Mouse (Mus musculus) limb, embryonic 14.5 days (tissue): ENCODE measurements around the gene Naa38. TPM values are rescaled to one million over a fixed set of nuclear protein-coding genes. Genes with fewer than 3 reads are reported as not detected.
"Not testable (repeated sequence)": the region's sequence is repeated elsewhere in the genome, so short reads cannot be mapped to it uniquely, and the experiment has no call there.

ENCODE experiments used
- ATAC-seq: fragments of 200-750 bp; cut with Nextera tagmentation; 2 replicates; pipeline ENCODE4 v1.8.0; 2017; ENCODE audit warnings: low read depth, moderate number of reproducible peaks, moderate TSS enrichment; ENCODE audit not compliant: low FRiP score
- DNase-seq: peaks from one replicate; pipeline ENCODE4 v3.0.0-alpha.2; 2015; ENCODE audit warnings: low spot score
- H3K27ac ChIP-seq: fragments of 300-500 bp; sonication (generic); replicated peaks from 2 replicates; pipeline ENCODE4 v1.5.1; 2014; ENCODE audit warnings: low read depth, mild to moderate bottlenecking, low read length, moderate library complexity, mixed read lengths
- H3K27me3 ChIP-seq: fragments of 300-500 bp; sonication (generic); 2 replicates; pipeline ENCODE4 v1.6.1; 2014; ENCODE audit warnings: low read length, mixed read lengths; ENCODE audit not compliant: control insufficient read depth, insufficient read depth
- H3K36me3 ChIP-seq: fragments of 300-500 bp; sonication (generic); 2 replicates; pipeline ENCODE4 v1.6.1; 2014; ENCODE audit warnings: mild to moderate bottlenecking, low read length, moderate library complexity, mixed read lengths; ENCODE audit not compliant: control insufficient read depth, insufficient read depth
- H3K4me1 ChIP-seq: fragments of 300-500 bp; sonication (generic); 2 replicates; pipeline ENCODE4 v1.6.1; 2014; ENCODE audit warnings: antibody characterized with exemption, low read length, mixed read lengths; ENCODE audit not compliant: control insufficient read depth, insufficient read depth
- H3K4me2 ChIP-seq: fragments of 300-500 bp; sonication (generic); replicated peaks from 2 replicates; pipeline ENCODE4 v1.6.1; 2014; ENCODE audit warnings: low read depth, mild to moderate bottlenecking, low read length, moderate library complexity; ENCODE audit not compliant: severe bottlenecking
- H3K4me3 ChIP-seq: fragments of 300-500 bp; sonication (generic); replicated peaks from 2 replicates; pipeline ENCODE4 v1.5.1; 2014; ENCODE audit warnings: low read length
- H3K9ac ChIP-seq: fragments of 300-500 bp; sonication (generic); 2 replicates; pipeline ENCODE4 v1.6.1; 2014; ENCODE audit warnings: mild to moderate bottlenecking, low read depth, low read length, moderate library complexity; ENCODE audit not compliant: severe bottlenecking
- H3K9me3 ChIP-seq: fragments of 300-500 bp; sonication (generic); 2 replicates; pipeline ENCODE4 v1.6.1; 2016; ENCODE audit warnings: low read length; ENCODE audit not compliant: control insufficient read depth
- POLR2A ChIP-seq: fragments of 200-500 bp; IDR thresholded peaks from 2 replicates; pipeline ENCODE4 v1.8.0; 2012; ENCODE audit warnings: inconsistent platforms, mild to moderate bottlenecking, moderate library complexity, borderline replicate concordance; ENCODE audit not compliant: insufficient read depth, insufficient read length; ENCODE audit errors: extremely low read depth
- WGBS: fragments of 180-500 bp; shearing (Covaris S2); extraction: QIAGEN DNeasy Blood & Tissue Kit; methylation state at CpG from one replicate; pipeline ENCODE4 v1.1.7; 2014; 5-methylcytosine and 5-hydroxymethylcytosine counted together
- polyA plus RNA-seq, 2 experiments: library from polyadenylated mRNA; depleted of rRNA in 1 of 2; stranded (reverse) in 1 of 2; unstranded in 1 of 2; fragments of >200 nt; fragmentation: Nextera tagmentation in 1 of 2; extraction: Ambion mirVana in 1 of 2; gene quantifications; 2 replicates each; pipeline versions ENCODE4 v1.2.1 to v1.2.3; 2012 to 2014

Gene Naa38
- polyA plus RNA-seq (2012; rRNA removed) (127 and 131 TPM in 2 replicates), polyA plus RNA-seq (2014; fragmentation: Nextera tagmentation; extraction: Ambion mirVana) (161 and 171 TPM in 2 replicates)

- not testable (repeated sequence) for H3K9me3 ChIP-seq, H3K27me3 ChIP-seq
- H3K27ac ChIP-seq = peak within 1 kb of the TSS; percentile 95
- peak; percentile 79 for ATAC-seq
- WGBS = 0% methylated on average over 18 of the region's 24 CpGs
- H3K4me2 ChIP-seq = peak within 1 kb of the TSS; percentile 91
- H3K4me3 ChIP-seq = peak within 1 kb of the TSS; percentile 61
- H3K4me1 ChIP-seq = peaks cover 33% of the 10 kb centered on the region
- DNase-seq = peak; percentile 93
- peak within 1 kb of the TSS; percentile 87 for H3K9ac ChIP-seq
- H3K36me3 ChIP-seq = peaks cover 20% of the 10 kb centered on the region
Observed at GRCm38 (mm10) chr11:69395235-69395633, at the start of gene Naa38, which contains the start of gene Cyb5d1. Gene Naa38 (plus strand): TSS chr11:69395487. Gene Cyb5d1 (minus strand): TSS chr11:69395631.

GRCm38 (mm10) chr11:69346441-69346840 lies 48.8 kb upstream of the Naa38 start:
- WGBS = 90% methylated on average over 26 of the region's 26 CpGs

DNA sequence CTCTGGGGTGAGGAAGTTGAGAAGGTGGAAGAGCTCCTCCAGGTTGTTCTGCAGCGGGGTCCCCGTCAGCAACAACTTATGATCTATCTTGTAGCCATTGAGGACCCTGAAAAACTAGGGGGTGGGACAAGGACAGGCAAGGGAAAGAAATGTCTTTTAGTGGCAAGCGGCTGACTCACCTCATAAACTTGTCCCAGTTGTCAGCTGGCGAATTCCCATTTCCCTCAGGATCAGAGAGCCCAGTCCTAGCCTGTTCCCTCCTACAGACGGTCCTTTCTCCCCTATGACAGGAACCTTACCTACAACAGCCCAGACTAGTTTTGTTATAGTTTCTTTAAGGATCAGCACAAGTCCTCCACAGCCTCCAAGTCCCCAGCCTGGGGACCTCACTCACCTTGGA lies 38.7 kb upstream of the Naa38 start:
- Histone ChIP-seq H3K36me3 (peaks cover 100% of the 10 kb centered on the region), H3K27ac (no peak overlapping the region), H3K27me3 (no peaks in the 10 kb centered on the region), H3K4me3 (no peak overlapping the region), H3K9me3 (no peaks in the 10 kb centered on the region), H3K4me2 (no peak overlapping the region), H3K9ac (no peak overlapping the region), H3K4me1 (no peaks in the 10 kb centered on the region)
- no peak for DNase-seq
- no peak for ATAC-seq
- no peak for TF ChIP-seq POLR2A
- 70% methylated on average over 5 of the region's 5 CpGs for WGBS

More at GRCm38 (mm10) chr11:69346441-69346840, 48.8 kb upstream of the Naa38 start:
- Histone ChIP-seq H3K9me3 (no peaks in the 10 kb centered on the region), H3K4me3 (no peak overlapping the region), H3K4me2 (no peak overlapping the region), H3K27me3 (no peaks in the 10 kb centered on the region), H3K36me3 (peaks cover 84% of the 10 kb centered on the region), H3K4me1 (no peaks in the 10 kb centered on the region), H3K9ac (no peak overlapping the region), H3K27ac (no peak overlapping the region)
- DNase-seq (no peak), ATAC-seq (no peak)
- no peak for TF ChIP-seq POLR2A

DNA sequence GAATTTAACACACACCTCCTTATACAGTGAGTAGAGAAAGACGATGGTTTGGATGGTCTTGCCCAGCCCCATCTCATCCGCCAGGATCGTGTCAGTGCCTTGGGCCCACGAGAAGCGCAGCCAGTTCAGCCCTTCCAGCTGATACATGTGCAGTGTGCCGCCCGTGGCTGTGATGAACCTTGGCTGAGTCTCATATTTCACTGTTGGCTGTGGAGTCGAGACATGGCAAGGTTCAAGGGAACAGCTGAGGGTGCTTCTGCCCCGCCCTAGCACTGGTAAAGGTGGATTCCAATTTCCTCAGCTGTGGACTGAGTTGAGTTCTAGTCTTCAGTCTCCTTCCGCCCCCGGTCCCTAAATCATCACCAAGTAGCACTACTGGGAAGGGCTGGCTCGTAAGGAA lies 37.6 kb upstream of the Naa38 start:
- Histone ChIP-seq H3K4me1 (peaks cover 3% of the 10 kb centered on the region; the same call in 1 of the 2 replicates), H3K27ac (no peak overlapping the region), H3K27me3 (no peaks in the 10 kb centered on the region), H3K4me2 (no peak overlapping the region), H3K4me3 (no peak overlapping the region), H3K9me3 (no peaks in the 10 kb centered on the region), H3K9ac (no peak overlapping the region), H3K36me3 (peaks cover 100% of the 10 kb centered on the region)
- DNase-seq (no peak), ATAC-seq (0 out of 2 replicates have a peak, but pooled peaks have one; percentile 21)
- WGBS = 77% methylated on average over 12 of the region's 12 CpGs
- TF ChIP-seq POLR2A = no peak

DNA sequence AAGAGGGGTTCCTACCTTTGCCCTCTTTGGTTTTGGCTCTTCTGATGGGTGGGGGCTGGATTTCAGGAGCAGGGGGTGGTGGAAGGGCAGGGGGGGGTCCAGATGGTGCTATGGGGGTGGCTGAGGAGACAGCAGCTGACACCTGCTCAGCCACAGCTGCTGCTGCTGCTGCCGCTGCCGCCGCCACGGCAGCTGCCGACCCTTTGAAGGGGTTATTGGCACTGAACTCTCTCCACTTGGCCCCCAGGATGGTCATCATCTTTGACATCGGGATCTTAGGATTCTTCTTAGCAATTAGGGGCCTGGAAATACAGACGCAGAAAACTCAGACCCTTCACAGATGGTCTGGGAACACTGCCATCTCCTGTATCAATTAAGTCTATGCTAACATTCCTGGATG lies 33.3 kb upstream of the Naa38 start:
- WGBS = 46% methylated on average over 7 of the region's 7 CpGs
- peaks cover 31% of the 10 kb centered on the region for H3K4me1 ChIP-seq
- H3K4me2 ChIP-seq = no peak overlapping the region
- DNase-seq (no peak), ATAC-seq (no peak)
- TF ChIP-seq POLR2A = no peak
- H3K9ac ChIP-seq = no peak overlapping the region
- H3K4me3 ChIP-seq = no peak overlapping the region
- H3K9me3 ChIP-seq = no peaks in the 10 kb centered on the region
- no peak overlapping the region for H3K27ac ChIP-seq
- no peaks in the 10 kb centered on the region for H3K27me3 ChIP-seq
- peaks cover 75% of the 10 kb centered on the region for H3K36me3 ChIP-seq

GRCm38 (mm10) chr11:69362479-69362878 lies 32.8 kb upstream of the Naa38 start:
- ATAC-seq (no peak), DNase-seq (peak; percentile 48)
- peaks cover 31% of the 10 kb centered on the region for H3K4me1 ChIP-seq
- TF ChIP-seq POLR2A = no peak
- no peaks in the 10 kb centered on the region for H3K27me3 ChIP-seq
- peaks cover 70% of the 10 kb centered on the region for H3K36me3 ChIP-seq
- H3K27ac ChIP-seq = no peak overlapping the region
- no peak overlapping the region for H3K4me3 ChIP-seq
- no peak overlapping the region for H3K4me2 ChIP-seq
- H3K9me3 ChIP-seq = no peaks in the 10 kb centered on the region
- 41% methylated on average over 2 of the region's 2 CpGs for WGBS
- no peak overlapping the region for H3K9ac ChIP-seq
